Mouse (Mus musculus): ENCODE data around the gene Il5. TPM values are rescaled to one million over a fixed set of nuclear protein-coding genes. Genes with fewer than 3 reads are reported as not detected.
A peak's percentile ranks its signal among the peaks of the same experiment; 100 is the strongest.

Il5 gene
- polyA plus RNA-seq, 1 experiment, result not detected

DNA sequence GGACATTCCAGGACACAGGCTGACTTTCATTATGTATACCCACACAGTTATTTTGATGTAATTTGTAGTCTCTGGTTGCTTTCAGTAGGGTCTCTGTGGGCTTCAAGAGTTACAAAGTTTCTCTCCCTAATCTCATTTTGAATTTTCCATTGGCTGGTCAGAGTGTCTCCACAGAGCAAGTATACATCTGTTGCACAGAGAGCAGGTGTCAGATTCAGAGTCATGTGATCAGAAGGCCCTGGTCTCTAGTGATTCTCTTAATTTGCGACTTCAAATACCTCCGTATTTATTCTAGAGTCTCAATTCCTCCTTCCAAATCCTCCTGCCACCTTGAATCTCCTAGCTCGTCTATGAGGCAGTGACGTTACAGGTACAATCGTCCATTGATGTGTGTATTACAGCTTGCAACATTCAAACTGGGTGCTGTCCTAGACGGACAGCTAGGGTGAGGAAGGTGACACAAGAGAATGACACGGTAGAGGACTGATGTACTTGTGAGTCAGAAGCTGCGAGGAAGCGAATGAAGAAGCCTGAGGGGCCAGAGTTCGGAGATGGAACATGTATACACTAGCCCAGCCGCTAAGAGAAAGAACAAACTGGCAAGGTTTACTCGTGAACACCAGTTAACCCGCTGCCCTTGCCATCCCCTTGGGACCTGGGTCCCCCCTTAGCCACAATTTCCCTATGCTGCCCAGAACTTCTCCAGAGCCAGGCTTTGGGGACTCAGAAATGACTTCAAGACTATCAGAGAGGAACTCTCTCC lies 48.0 kb downstream of the Il5 start:
- TF ChIP-seq POLR2A (IDR thresholded peaks at IDR 0.05; ENCODE audit: borderline replicate concordance, low read depth, low read length), result no peak
- no peak overlapping the region for H3K27ac ChIP-seq (ENCODE audit: insufficient read depth, low read depth, low read length)
- peaks cover 39% of the 10 kb centered on the region for H3K4me1 ChIP-seq (ENCODE audit: control insufficient read depth, insufficient read depth, low read length)
- H3K4me3 ChIP-seq (ENCODE audit: insufficient read depth, low read length), result no peak overlapping the region

- TF ChIP-seq POLR2A (IDR thresholded peaks at IDR 0.05; ENCODE audit: borderline replicate concordance, low read depth, low read length) (no peak), CTCF (IDR thresholded peaks at IDR 0.05; ENCODE audit: low read depth, low read length) (no peak)
- Histone ChIP-seq H3K4me3 (ENCODE audit: insufficient read depth, low read length) (peak overlapping the region; percentile 48), H3K4me1 (ENCODE audit: control insufficient read depth, insufficient read depth, low read length) (peaks cover 44% of the 10 kb centered on the region), H3K27ac (ENCODE audit: insufficient read depth, low read depth, low read length) (peak overlapping the region; percentile 41; the same call in 1 of the 2 replicates)
These were observed 48.6 kb downstream of the Il5 start for GRCm38 (mm10) chr11:53769185-53769576.

- peaks cover 44% of the 10 kb centered on the region for H3K4me1 ChIP-seq (ENCODE audit: control insufficient read depth, insufficient read depth, low read length)
- peak within 1 kb of the TSS; percentile 92 for H3K27ac ChIP-seq (ENCODE audit: insufficient read depth, low read depth, low read length)
- TF ChIP-seq POLR2A (IDR thresholded peaks at IDR 0.05; ENCODE audit: borderline replicate concordance, low read depth, low read length) (peak; percentile 70; the same call in 1 of the 2 replicates), CTCF (IDR thresholded peaks at IDR 0.05; ENCODE audit: low read depth, low read length) (no peak)
- H3K4me3 ChIP-seq (ENCODE audit: insufficient read depth, low read length), result peak within 1 kb of the TSS; percentile 99
These were observed 49.1 kb downstream of the Il5 start, which contains the start of gene Irf1 for GRCm38 (mm10) chr11:53769760-53770124. Irf1 (plus strand) TSS chr11:53770014.

DNA sequence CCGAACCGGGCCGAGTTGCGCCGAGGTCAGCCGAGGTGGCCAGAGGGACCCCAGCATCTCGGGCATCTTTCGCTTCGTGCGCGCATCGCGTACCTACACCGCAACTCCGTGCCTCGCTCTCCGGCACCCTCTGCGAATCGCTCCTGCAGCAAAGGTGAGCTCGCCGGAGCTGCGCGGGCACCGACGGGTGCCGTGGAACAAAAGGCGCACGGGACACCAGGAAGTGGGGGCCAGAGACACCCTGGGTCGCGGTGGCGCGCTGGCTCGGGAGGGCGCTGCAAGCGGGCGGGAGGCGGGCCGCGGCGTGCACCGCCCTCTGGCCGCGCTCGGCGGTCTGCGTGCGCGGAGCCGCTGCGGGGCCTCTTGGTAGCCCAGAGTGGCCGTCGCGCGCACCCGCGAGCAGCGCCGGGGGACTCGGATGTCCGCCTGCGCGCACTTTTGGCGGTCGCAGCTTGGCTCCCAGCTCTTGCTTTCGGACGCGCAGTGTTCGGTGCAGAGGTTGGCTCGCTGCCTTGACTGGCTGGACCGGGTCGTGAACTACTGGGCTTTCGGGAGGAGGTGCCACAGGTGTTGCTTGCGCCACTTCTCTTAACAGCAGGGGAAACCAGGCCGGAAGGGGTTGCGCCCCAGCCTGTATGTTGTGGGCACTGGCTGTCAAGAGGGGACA lies 49.7 kb downstream of the Il5 start:
- TF ChIP-seq CTCF (IDR thresholded peaks at IDR 0.05; ENCODE audit: low read depth, low read length) (no peak), POLR2A (IDR thresholded peaks at IDR 0.05; ENCODE audit: borderline replicate concordance, low read depth, low read length) (no peak)
- Histone ChIP-seq H3K27ac (ENCODE audit: insufficient read depth, low read depth, low read length) (peak overlapping the region; percentile 92), H3K4me1 (ENCODE audit: control insufficient read depth, insufficient read depth, low read length) (peaks cover 47% of the 10 kb centered on the region), H3K4me3 (ENCODE audit: insufficient read depth, low read length) (peak overlapping the region; percentile 99)

DNA sequence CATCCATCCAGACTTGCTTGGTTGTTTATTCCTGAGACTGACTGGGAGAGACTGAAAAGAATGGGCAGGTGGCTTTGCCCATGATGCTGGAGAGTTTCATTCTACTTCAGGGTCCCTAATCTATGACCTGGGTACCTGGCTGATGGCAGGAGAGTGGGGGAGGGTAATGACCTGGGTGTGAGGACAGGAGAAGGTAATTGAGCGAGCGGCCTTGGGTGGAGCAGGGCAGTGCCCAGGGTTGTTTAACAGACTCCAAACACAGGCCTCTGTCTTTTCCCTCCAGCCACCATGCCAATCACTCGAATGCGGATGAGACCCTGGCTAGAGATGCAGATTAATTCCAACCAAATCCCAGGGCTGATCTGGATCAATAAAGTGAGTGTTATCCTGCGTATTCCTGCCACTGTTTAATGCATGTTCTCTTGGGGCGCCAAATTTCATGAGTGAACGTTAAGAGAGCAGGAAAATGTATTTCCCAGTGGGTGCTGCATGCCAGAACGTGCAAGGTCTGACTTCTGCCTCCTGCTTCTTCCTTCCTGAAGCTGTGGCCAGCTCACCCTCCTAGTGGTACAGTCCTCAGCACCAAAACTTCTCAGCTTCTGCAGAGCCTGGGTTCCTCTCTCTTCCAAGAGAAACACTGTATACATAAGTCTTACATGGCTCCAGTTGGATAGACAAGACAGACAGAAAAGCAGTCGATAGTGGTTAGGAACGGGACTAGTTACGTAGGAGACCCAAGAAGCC lies 50.6 kb downstream of the Il5 start:
- H3K4me3 ChIP-seq (ENCODE audit: insufficient read depth, low read length), result peak overlapping the region; percentile 99
- peak overlapping the region; percentile 20 for H3K27ac ChIP-seq (ENCODE audit: insufficient read depth, low read depth, low read length)
- H3K4me1 ChIP-seq (ENCODE audit: control insufficient read depth, insufficient read depth, low read length), result peaks cover 48% of the 10 kb centered on the region
- TF ChIP-seq POLR2A (IDR thresholded peaks at IDR 0.05; ENCODE audit: borderline replicate concordance, low read depth, low read length) (no peak), CTCF (IDR thresholded peaks at IDR 0.05; ENCODE audit: low read depth, low read length) (no peak)

- no peak for TF ChIP-seq POLR2A (IDR thresholded peaks at IDR 0.05; ENCODE audit: borderline replicate concordance, low read depth, low read length)
- TF ChIP-seq CTCF (IDR thresholded peaks at IDR 0.05; ENCODE audit: low read depth, low read length), result no peak
- Histone ChIP-seq H3K27ac (ENCODE audit: insufficient read depth, low read depth, low read length) (peak overlapping the region; percentile 5; the same call in 1 of the 2 replicates), H3K4me3 (ENCODE audit: insufficient read depth, low read length) (peak overlapping the region; percentile 34), H3K4me1 (ENCODE audit: control insufficient read depth, insufficient read depth, low read length) (peaks cover 48% of the 10 kb centered on the region)
These were observed 51.9 kb downstream of the Il5 start for GRCm38 (mm10) chr11:53772536-53772935.

- no peak for TF ChIP-seq POLR2A (IDR thresholded peaks at IDR 0.05; ENCODE audit: borderline replicate concordance, low read depth, low read length)
- TF ChIP-seq CTCF (IDR thresholded peaks at IDR 0.05; ENCODE audit: low read depth, low read length), result no peak
- Histone ChIP-seq H3K4me1 (ENCODE audit: control insufficient read depth, insufficient read depth, low read length) (peaks cover 48% of the 10 kb centered on the region), H3K27ac (ENCODE audit: insufficient read depth, low read depth, low read length) (peak within 1 kb of the TSS; percentile 5; the same call in 1 of the 2 replicates), H3K4me3 (ENCODE audit: insufficient read depth, low read length) (peak within 1 kb of the TSS; percentile 34)
These were observed 52.5 kb downstream of the Il5 start, which contains the start of gene Gm17334 for GRCm38 (mm10) chr11:53773087-53773486. Gm17334 (minus strand) TSS chr11:53773187.

GRCm38 (mm10) chr11:53773641-53774360 lies 53.2 kb downstream of the Il5 start:
- TF ChIP-seq POLR2A (IDR thresholded peaks at IDR 0.05; ENCODE audit: borderline replicate concordance, low read depth, low read length) (no peak), CTCF (IDR thresholded peaks at IDR 0.05; ENCODE audit: low read depth, low read length) (no peak)
- Histone ChIP-seq H3K4me3 (ENCODE audit: insufficient read depth, low read length) (no peak overlapping the region), H3K27ac (ENCODE audit: insufficient read depth, low read depth, low read length) (no peak overlapping the region), H3K4me1 (ENCODE audit: control insufficient read depth, insufficient read depth, low read length) (peaks cover 48% of the 10 kb centered on the region)

Other genes starting within 250 kb of the Il5 start
- gene Gm9945, start 240.6 kb upstream of the Il5 start, polyA plus RNA-seq (2012; ENCODE audit: insufficient read depth, insufficient read length, missing spikeins), result not detected in 2 replicates
- gene Sowaha, start 240.5 kb upstream of the Il5 start, polyA plus RNA-seq (2012; ENCODE audit: insufficient read depth, insufficient read length, missing spikeins), result not detected in 2 replicates
- gene Sept8, start 201.5 kb upstream of the Il5 start, polyA plus RNA-seq (2012; ENCODE audit: insufficient read depth, insufficient read length, missing spikeins), result 65.1 and 70.0 TPM in 2 replicates
- gene Kif3a, start 153.4 kb upstream of the Il5 start, polyA plus RNA-seq (2012; ENCODE audit: insufficient read depth, insufficient read length, missing spikeins), result 30.3 and 31.9 TPM in 2 replicates
- gene Il4, start 102.1 kb upstream of the Il5 start, polyA plus RNA-seq (2012; ENCODE audit: insufficient read depth, insufficient read length, missing spikeins), result not detected in 2 replicates
- not detected in 2 replicates for gene Il13, start 86.1 kb upstream of the Il5 start, polyA plus RNA-seq (2012; ENCODE audit: insufficient read depth, insufficient read length, missing spikeins)
- 20.1 and 20.4 TPM in 2 replicates for gene Rad50, start 13.5 kb upstream of the Il5 start, polyA plus RNA-seq (2012; ENCODE audit: insufficient read depth, insufficient read length, missing spikeins)
- 84.8 and 89.6 TPM in 2 replicates for gene Irf1, start 49.2 kb downstream of the Il5 start, polyA plus RNA-seq (2012; ENCODE audit: insufficient read depth, insufficient read length, missing spikeins)
- gene Gm17334, start 52.4 kb downstream of the Il5 start, polyA plus RNA-seq (2012; ENCODE audit: insufficient read depth, insufficient read length, missing spikeins), result not detected in 2 replicates
- 1.0 and 1.7 TPM in 2 replicates for gene Gm12216, start 138.5 kb downstream of the Il5 start, polyA plus RNA-seq (2012; ENCODE audit: insufficient read depth, insufficient read length, missing spikeins)
- gene Slc22a5, start 170.9 kb downstream of the Il5 start, polyA plus RNA-seq (2012; ENCODE audit: insufficient read depth, insufficient read length, missing spikeins), result 11.3 and 11.7 TPM in 2 replicates

All from bone marrow macrophage, adult 2 months (primary cell).